Mouse (Mus musculus): ENCODE results near the gene Bcl2l14. TPM values are rescaled to one million over a fixed set of nuclear protein-coding genes. Genes with fewer than 3 reads are reported as not detected.
A peak's percentile ranks its signal among the peaks of the same experiment; 100 is the strongest.

The Bcl2l14 gene
- total RNA-seq, 2 experiments from 2014 or later: not detected

DNA sequence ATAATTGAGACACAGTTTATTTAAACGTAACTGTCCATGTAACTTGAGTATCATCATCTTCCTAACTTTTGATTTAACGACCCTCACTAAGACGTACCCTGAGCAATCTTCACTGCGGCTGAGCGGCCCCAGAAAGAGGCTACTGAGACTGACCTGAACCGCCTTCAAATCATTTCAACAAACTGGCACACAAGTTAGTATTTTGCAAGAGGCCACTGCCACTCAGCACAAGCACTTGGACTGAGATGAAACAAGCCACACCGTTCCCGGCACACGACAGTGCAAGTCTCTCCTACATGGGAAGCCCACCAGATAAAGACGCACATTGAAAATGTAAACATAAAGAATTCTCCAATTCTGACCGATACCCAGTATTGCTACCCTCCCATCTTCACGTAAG, 52.3 kb downstream of the Bcl2l14 start:
- no peak for DNase-seq

DNA sequence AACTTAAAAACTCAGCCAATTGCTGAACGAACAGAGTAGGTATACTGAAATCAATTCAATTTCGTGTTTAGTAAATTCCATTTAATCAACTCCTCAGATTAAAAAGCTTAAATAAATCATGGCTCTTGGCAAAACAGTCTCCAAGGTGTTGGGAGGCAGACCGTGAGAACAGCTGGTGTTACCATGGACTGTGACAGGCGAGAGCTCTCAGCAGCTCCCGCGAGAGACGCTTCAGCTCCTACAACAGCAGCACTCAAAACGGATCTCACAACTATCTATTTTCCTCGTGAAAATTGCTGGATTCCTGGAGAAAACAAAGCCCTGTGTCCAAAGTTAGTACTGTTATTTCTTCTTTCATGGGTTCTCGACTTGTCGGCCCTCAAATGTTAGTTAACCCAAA, 53.8 kb downstream of the Bcl2l14 start:
- no peak for DNase-seq

DNA sequence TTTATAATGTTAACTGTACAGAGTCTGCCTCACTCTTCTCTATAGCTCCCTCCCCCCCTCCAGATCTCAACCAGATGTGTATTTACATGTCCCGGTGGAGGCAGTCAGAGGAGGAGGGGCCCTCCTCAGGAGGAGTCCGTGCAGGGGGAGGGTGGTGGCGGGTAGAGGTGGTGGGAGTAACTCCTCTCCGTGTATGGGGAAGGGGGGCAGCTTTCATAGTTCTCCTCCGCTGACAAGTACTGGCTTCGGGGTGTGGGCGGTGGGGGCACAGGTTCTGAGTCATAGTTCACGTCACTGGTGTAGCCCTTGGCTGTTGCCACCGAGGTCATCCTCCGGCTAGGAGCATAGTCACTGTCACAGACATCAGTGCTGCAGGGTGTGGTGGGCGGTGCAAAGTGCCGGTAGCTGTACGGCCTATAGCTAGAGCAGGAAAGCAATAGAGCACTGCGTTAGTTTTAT, 54.6 kb downstream of the Bcl2l14 start:
- peak; percentile 19 for DNase-seq

DNA sequence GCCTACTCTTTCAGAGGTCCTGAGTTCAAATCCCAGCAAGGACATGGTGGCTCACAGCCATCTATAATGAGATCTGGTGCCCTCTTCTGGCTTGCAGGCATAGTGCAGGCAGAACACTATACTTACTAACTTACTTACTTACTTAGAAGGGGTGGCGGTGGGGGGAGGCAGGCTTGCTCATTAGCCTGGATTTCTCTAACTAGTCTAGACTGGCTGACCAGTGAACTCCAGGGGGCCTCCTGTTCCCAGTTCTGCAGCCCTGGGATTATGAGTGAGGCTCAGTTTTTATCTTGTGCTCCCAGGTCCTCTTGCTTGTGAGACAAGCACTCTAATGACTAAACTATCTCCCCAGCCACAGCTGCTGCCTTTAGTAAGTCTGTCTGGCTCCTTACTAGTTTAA, 58.0 kb downstream of the Bcl2l14 start:
- peak; percentile 32 for DNase-seq

DNA sequence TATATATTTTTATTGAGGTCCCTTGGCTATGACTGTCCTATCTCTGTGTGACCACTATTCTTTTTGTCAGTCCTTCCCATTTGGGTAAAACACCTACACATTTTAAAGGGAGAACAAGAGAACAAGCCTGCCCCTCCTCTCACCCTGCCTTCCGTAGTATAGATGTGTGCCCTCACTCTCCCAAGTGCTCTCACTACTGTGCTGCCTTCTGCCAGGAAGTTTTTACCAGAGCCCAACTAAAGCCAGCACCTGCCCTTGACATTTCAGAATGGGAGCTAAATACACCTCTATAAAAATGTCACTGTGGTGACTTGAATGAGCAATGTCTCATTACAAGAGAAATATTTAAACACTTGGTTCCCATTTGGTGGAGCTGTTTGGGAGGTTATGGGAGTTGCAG, 62.3 kb downstream of the Bcl2l14 start:
- DNase-seq: no peak

DNA sequence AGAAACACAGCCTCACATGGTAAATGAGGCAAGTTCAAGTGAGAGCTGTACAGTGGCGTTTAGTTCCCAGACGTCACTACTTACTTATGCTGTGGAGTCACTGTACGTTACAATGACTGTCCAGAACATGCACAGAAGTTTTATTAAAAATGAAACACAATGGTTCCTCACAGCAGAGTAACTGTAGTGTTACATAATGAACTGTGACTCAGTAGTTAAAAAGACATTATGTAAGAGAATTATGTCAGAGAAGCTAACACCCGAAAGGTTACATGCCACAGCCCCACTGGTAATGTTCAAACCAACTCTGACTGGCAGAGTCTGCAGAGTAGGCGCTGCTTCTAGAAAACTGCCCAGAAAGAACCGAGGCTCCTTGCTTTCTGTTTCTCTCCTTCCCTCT, 65.1 kb downstream of the Bcl2l14 start:
- DNase-seq: no peak

DNA sequence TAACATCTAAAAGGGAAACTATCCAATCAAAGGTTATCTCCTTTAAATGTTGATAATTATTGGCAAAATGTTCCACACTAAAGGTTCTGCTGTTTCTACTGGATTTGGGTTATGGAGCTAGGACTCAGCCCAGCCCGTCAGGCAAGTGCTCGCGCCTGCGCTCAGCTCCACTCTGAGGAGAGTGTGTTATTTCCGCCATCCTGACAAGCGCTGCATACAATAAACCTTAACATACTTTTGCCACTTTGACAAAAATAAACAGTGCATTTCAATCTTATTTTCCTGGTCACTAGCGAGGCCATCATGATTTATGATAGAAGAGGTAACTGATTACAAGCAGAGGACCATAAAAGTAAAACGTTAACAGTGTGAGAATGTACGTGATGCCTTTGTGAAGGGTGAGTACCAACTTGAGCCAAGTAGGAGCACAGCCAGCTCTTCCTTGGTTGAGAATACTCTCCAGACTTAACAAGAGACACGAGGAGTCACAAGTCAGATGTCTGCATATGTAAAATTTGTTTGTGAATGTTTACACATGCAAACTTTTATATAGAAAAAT, 70.6 kb downstream of the Bcl2l14 start:
- DNase-seq: no peak

DNA sequence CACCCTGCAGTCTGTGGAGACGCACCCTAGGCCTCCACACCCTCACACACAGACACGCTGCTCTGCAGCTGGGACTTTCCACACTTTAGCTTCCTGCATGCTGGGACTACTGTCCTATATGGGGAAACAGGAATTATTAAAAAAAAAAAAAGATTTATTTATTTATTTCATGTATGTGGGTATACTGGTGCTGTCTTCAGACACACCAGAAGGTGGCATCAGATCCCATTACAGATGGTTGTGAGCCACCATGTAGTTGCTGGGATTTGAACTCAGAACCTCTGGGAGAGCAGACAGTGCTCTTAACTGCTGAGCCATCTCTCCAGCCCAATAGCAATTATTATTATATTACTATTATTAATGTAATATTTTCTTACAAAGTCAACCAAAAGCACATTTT, 73.2 kb downstream of the Bcl2l14 start:
- DNase-seq: no peak

DNA sequence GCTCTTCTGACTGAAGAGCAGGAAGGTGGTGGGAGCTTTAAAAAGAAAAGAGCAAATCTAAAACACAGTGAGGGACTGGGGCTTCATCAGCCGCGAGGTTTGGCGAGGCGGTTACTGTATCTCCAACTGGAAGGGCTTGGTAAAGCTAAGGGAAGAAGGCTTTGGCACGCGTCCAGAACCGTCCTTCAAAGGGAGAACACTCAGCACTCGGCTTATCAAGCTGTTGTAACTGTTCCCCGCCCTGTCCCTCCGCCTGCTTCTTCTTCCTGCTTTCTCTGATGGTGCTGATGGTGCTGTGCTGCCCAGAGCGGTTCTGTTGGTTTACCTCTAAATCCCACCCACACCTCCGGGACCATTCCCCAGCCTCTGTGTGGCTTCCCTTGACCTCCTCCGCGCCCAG, 74.7 kb downstream of the Bcl2l14 start:
- peak; percentile 84 for DNase-seq

DNA sequence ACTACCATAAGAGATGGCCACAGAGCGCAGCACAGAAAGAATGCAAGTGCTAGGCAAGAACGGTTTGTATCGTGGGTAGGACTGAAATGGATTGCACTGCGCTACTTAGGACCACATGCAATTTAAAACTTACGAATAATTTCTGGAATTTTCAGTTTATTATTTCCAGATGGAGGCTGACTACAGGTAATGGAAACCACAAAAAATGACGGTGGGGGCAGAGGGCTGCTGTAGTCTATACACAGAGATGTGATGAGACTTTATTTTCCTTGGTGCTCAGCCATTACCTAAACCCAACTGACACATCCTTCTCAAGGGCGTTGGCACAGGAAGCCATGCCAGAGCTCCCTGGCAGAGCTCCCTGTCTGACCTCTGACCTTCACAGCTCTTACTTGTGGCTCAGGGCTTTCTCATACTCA, 77.0 kb downstream of the Bcl2l14 start:
- no peak for DNase-seq

DNA sequence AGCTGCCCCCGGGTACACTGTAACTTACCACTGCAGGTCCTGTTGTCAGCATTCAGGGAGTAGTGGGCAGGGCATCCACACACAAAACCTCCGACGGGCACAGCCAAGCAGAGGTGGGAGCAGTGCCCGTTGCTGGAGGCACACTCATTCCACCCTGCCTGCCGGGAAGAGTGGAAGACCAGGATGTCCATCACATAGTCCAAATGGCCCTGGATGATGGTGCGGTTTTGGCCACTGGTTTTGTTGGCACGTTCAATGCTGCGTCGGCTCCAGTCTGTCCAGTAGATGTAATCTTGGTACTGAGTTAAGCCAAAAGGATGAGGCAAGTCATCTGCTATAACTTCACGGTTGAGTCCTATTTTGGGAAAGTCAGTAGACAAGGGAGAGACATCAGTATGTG, 83.4 kb downstream of the Bcl2l14 start:
- DNase-seq: no peak

DNA sequence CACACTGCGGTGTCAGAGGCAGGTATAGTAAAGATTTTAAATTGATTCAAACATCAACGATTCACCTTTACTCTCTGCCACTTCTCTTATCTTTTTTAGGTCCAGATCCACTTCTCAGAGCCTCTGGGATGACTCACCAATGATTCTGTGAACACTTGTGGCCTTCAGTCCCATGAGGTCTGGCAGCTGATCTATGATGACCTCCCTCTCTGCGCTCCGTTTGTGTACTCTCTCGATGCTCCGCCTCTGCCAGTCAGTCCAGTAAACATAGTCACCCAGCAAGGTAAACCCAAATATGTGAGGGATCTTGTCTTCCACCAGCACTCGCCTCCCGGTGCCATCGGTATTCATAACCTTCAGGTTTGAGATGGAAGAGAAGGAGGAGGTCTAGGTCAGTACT, 90.2 kb downstream of the Bcl2l14 start:
- no peak for DNase-seq

Other genes with a start within 250 kb of the Bcl2l14 start
- gene Lrp6, start 170.6 kb downstream of the Bcl2l14 start, total RNA-seq (2021): 10 to 100 TPM; 48.6 to 50.9 TPM
- 1 to 10 TPM; 8.4 to 9.7 TPM for gene Mansc1, start 236.2 kb downstream of the Bcl2l14 start, total RNA-seq (2021)
- 10 to 100 TPM; 10.8 to 11.0 TPM for gene Borcs5, start 243.2 kb downstream of the Bcl2l14 start, total RNA-seq (2021)